Mouse (Mus musculus): ENCODE measurements around the gene Adgrg2.
A peak's percentile ranks its signal among the peaks of the same experiment; 100 is the strongest.

Gene Adgrg2

GRCm38 (mm10) chrX:160501095-160501494, 110.6 kb downstream of the Adgrg2 start:
- no peak for ATAC-seq (ENCODE audit: insufficient number of reproducible peaks, low FRiP score, low TSS enrichment)

- peak; percentile 87 for ATAC-seq (ENCODE audit: insufficient number of reproducible peaks, low FRiP score, low TSS enrichment)
Measured at GRCm38 (mm10) chrX:160501687-160502047, 111.2 kb downstream of the Adgrg2 start.

- ATAC-seq (ENCODE audit: insufficient number of reproducible peaks, low FRiP score, low TSS enrichment), result peak; percentile 97
Measured at GRCm38 (mm10) chrX:160502048-160503041, 111.9 kb downstream of the Adgrg2 start, which contains the start of gene Phka2. Phka2 (plus strand) TSS chrX:160502166.

- no peak for ATAC-seq (ENCODE audit: insufficient number of reproducible peaks, low FRiP score, low TSS enrichment)
Measured at GRCm38 (mm10) chrX:160509046-160509445, 118.6 kb downstream of the Adgrg2 start.

- ATAC-seq (ENCODE audit: insufficient number of reproducible peaks, low FRiP score, low TSS enrichment), result no peak
Measured at GRCm38 (mm10) chrX:160510197-160510596, 119.7 kb downstream of the Adgrg2 start.

- ATAC-seq (ENCODE audit: insufficient number of reproducible peaks, low FRiP score, low TSS enrichment), result no peak
Measured at GRCm38 (mm10) chrX:160516027-160516426, 125.5 kb downstream of the Adgrg2 start.

GRCm38 (mm10) chrX:160542772-160543171, 152.3 kb downstream of the Adgrg2 start:
- ATAC-seq (ENCODE audit: insufficient number of reproducible peaks, low FRiP score, low TSS enrichment), result no peak

Data from cerebellum, adult (tissue).